ENCODE assay signal across 21 mouse cellular contexts in the genomic region with DNA sequence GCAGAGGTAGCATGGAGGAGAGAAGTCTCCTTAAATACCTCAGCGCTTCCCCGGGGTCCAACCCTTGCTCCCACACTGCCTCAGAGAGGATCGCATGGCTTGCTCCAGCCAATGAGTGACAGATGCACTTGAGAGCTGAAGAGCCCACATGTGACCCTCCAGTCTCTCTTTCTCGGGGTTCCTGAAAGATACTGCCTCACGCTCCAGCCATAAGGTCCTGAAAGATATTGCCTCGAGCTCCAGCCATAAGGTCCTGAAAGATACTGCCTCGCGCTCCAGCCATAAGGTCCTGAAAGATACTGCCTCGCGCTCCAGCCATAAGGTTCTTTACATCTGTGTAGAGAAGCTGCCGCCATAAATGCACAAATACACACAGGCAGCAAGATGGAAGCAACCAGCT. TPM values are rescaled to one million over a fixed set of nuclear protein-coding genes. Genes with fewer than 3 reads are reported as not detected.
DNase-seq lines count a peak whose midpoint lies in the region; ATAC-seq and TF ChIP-seq lines count a peak whose summit lies in the region.
"Had no signal": no experiment of that assay in that cellular context is flagged by ENCODE, and none has a peak within 500 bp of the region (broad histone marks: within the 10 kb centered on the region; RNA-seq: fewer than 3 reads in every experiment).

No protein-coding gene starts in this region.

- no peaks in the 10 kb centered on the region for H3K27me3 ChIP-seq in heart, embryonic 10.5 days (ENCODE audit: insufficient read depth, poor library complexity, severe bottlenecking)
- no peaks in the 10 kb centered on the region for H3K27me3 ChIP-seq in liver, postnatal 0 days (ENCODE audit: insufficient read depth, low read length)
- H3K27me3 ChIP-seq in liver, embryonic 11.5 days (replicated peaks; ENCODE audit: control insufficient read depth, insufficient read depth, low read length), result no peaks in the 10 kb centered on the region
- H3K27me3 ChIP-seq: CH12.LX had no signal

- no peak overlapping the region for H3K4me2 ChIP-seq in liver, postnatal 0 days (ENCODE audit: low read depth, low read length)
- peak overlapping the region; percentile 21; the same call in 1 of the 2 replicates for H3K4me2 ChIP-seq in liver, embryonic 11.5 days

- no peak for ATAC-seq in liver, postnatal 0 days
- peak; percentile 89 for ATAC-seq in liver, embryonic 11.5 days (replicated peaks; ENCODE audit: low FRiP score)
- peak; percentile 50 for ATAC-seq in megakaryocyte-erythroid progenitor cell, adult 5-6 weeks (replicated peaks; ENCODE audit: low FRiP score, low TSS enrichment, poor library complexity, severe bottlenecking)

- no peak for TF ChIP-seq EP300 in liver, postnatal 0 days (IDR thresholded peaks at IDR 0.05; ENCODE audit: low read depth)

- peak overlapping the region; percentile 31 for H3K27ac ChIP-seq in heart, embryonic 10.5 days
- no peak overlapping the region for H3K27ac ChIP-seq in liver, postnatal 0 days (ENCODE audit: low read depth)
- peak overlapping the region; percentile 69 for H3K27ac ChIP-seq in liver, embryonic 11.5 days (ENCODE audit: low read depth, low read length)
- H3K27ac ChIP-seq: hindbrain, embryonic 10.5 days had no signal

- WGBS in heart, embryonic 10.5 days, result 70% methylated on average over 11 of the region's 11 CpGs
- 76% methylated on average over 11 of the region's 11 CpGs for WGBS in liver, postnatal 0 days (ENCODE audit: insufficient replicate concordance)
- 60% methylated on average over 11 of the region's 11 CpGs for WGBS in liver, embryonic 11.5 days

- intact Hi-C loops in heart, postnatal 25 days (cut with DNase I), result no loop called here

- no peak overlapping the region for H3K9ac ChIP-seq in liver, postnatal 0 days (replicated peaks)
- no peak overlapping the region for H3K9ac ChIP-seq in liver, embryonic 11.5 days (ENCODE audit: low read depth, low read length)

- peaks cover 25% of the 10 kb centered on the region for H3K4me1 ChIP-seq in heart, embryonic 10.5 days
- H3K4me1 ChIP-seq in liver, postnatal 0 days (ENCODE audit: insufficient read depth), result no peaks in the 10 kb centered on the region
- peaks cover 14% of the 10 kb centered on the region for H3K4me1 ChIP-seq in liver, embryonic 11.5 days (replicated peaks; ENCODE audit: control insufficient read depth, insufficient read depth, low read length)
- H3K4me1 ChIP-seq: hindbrain, embryonic 10.5 days had no signal

- no peak overlapping the region for H3K4me3 ChIP-seq in heart, embryonic 10.5 days
- H3K4me3 ChIP-seq in liver, postnatal 0 days (ENCODE audit: low read depth, low read length), result no peak overlapping the region
- no peak overlapping the region for H3K4me3 ChIP-seq in liver, embryonic 11.5 days (ENCODE audit: low read depth, low read length)
- H3K4me3 ChIP-seq: hindbrain, embryonic 10.5 days had no signal

- no peaks in the 10 kb centered on the region for H3K9me3 ChIP-seq in heart, embryonic 10.5 days
- H3K9me3 ChIP-seq in liver, postnatal 0 days (ENCODE audit: low read length), result no peaks in the 10 kb centered on the region
- no peaks in the 10 kb centered on the region for H3K9me3 ChIP-seq in liver, embryonic 11.5 days (ENCODE audit: control insufficient read depth, low read length)
- H3K9me3 ChIP-seq: hindbrain, embryonic 10.5 days had no signal

- no peak for TF ChIP-seq CTCF in liver, postnatal 0 days (IDR thresholded peaks at IDR 0.05; ENCODE audit: low read depth)

- DNase-seq in heart, embryonic 10.5 days (ENCODE audit: low spot score), result peak; percentile 91
- no peak for DNase-seq in heart, postnatal 25 days (ENCODE audit: low spot score)
- peak; percentile 26 for DNase-seq in liver
- no peak for DNase-seq in liver, postnatal 0 days
- no peak for DNase-seq in liver, embryonic 11.5 days (ENCODE audit: low spot score)
- no peak for DNase-seq in thymus, postnatal 14 days
- DNase-seq: adrenal gland, postnatal 25 days; cerebellum, adult 18-20 months; cerebellum, postnatal 25 days; gastrocnemius, postnatal 10 days; heart, adult 18-20 months; kidney, adult 18-20 months; kidney, postnatal 10 days; retina, postnatal 1 day; thymus, postnatal 36 days had no signal

- H3K36me3 ChIP-seq in heart, embryonic 10.5 days, result no peaks in the 10 kb centered on the region
- H3K36me3 ChIP-seq in liver, postnatal 0 days (replicated peaks; ENCODE audit: insufficient read depth, low read length), result no peaks in the 10 kb centered on the region; the same call in 1 of the 2 replicates
- no peaks in the 10 kb centered on the region for H3K36me3 ChIP-seq in liver, embryonic 11.5 days (ENCODE audit: control insufficient read depth, insufficient read depth, low read length)
- H3K36me3 ChIP-seq: hindbrain, embryonic 10.5 days had no signal

RNA-seq across cellular contexts. Expression of a gene that starts 24.0 kb away (rescaled TPM):
- polyA plus RNA-seq in heart, embryonic 10.5 days (2016; fragmentation: Nextera tagmentation; extraction: Ambion mirVana), result 0.36 TPM in 1 of 2 replicates, not detected in the other
- under 1 TPM; 0.28 to 0.42 TPM for total RNA-seq in heart, postnatal 25 days (2021)
- polyA plus RNA-seq in liver, postnatal 0 days (2015; fragmentation: Nextera tagmentation; extraction: Ambion mirVana), result 3,365 and 3,457 TPM in 2 replicates
- 8.7 and 10.6 TPM in 2 replicates for polyA plus RNA-seq in liver, embryonic 11.5 days (2014; fragmentation: Nextera tagmentation; extraction: Ambion mirVana)
- total RNA-seq in megakaryocyte-erythroid progenitor cell, adult 5-6 weeks (2014; fragmentation: Nextera tagmentation), result not detected in 2 replicates
- not detected in 2 replicates for total RNA-seq in megakaryocyte-erythroid progenitor cell, adult 5-6 weeks (2017)
- total RNA-seq: adrenal gland, postnatal 25 days; monocyte, adult 5-6 weeks had no signal
- polyA plus RNA-seq: forebrain, embryonic 11.5 days; hindbrain, embryonic 10.5 days; neural tube, embryonic 11.5 days had no signal

RNA-seq across cellular contexts. Expression of a gene that starts 24.6 kb away (rescaled TPM):
- polyA plus RNA-seq in heart, embryonic 10.5 days (2016; fragmentation: Nextera tagmentation; extraction: Ambion mirVana), result 9.2 and 11.3 TPM in 2 replicates
- 10 to 100 TPM; 39.0 to 39.7 TPM for total RNA-seq in heart, postnatal 25 days (2021)
- 2.9 and 3.0 TPM in 2 replicates for polyA plus RNA-seq in liver, postnatal 0 days (2015; fragmentation: Nextera tagmentation; extraction: Ambion mirVana)
- polyA plus RNA-seq in liver, embryonic 11.5 days (2014; fragmentation: Nextera tagmentation; extraction: Ambion mirVana), result 10.1 and 12.4 TPM in 2 replicates
- total RNA-seq in megakaryocyte-erythroid progenitor cell, adult 5-6 weeks (2014; fragmentation: Nextera tagmentation), result 9.6 and 11.4 TPM in 2 replicates
- total RNA-seq in megakaryocyte-erythroid progenitor cell, adult 5-6 weeks (2017), result 4.9 and 8.2 TPM in 2 replicates

Comparison
In these comparisons a context has a peak if more than half of its experiments do, and no peak if none do; other contexts are left out.
1. DNase-seq: peak in heart, embryonic 10.5 days (single experiment) and liver (single experiment); none in heart, postnatal 25 days (single experiment), liver, postnatal 0 days (single experiment), liver, embryonic 11.5 days (single experiment) and thymus, postnatal 14 days (single experiment).
2. RNA of a gene that starts 24.0 kb away (polyA plus RNA-seq): 3,365 to 3,457 TPM in liver, postnatal 0 days; 8.7 to 10.6 TPM in liver, embryonic 11.5 days and 0.36 TPM in heart, embryonic 10.5 days; every median in the first group is over 100 times any median in the second.